Mouse (Mus musculus) CH12.LX (cell line): ENCODE measurements around the gene P4hb. TPM values are rescaled to one million over a fixed set of nuclear protein-coding genes. Genes with fewer than 3 reads are reported as not detected.

ENCODE experiments used
- DNase-seq: peaks from one replicate; pipeline ENCODE4 v3.0.0-alpha.2; 2013; ENCODE audit errors: extremely low read depth
- H3K27ac ChIP-seq: 2 replicates; pipeline ENCODE4 v1.5.1; 2012; ENCODE audit warnings: low read depth, mild to moderate bottlenecking, control low read depth, moderate library complexity; ENCODE audit not compliant: insufficient read depth
- H3K27me3 ChIP-seq: replicated peaks from 2 replicates; pipeline ENCODE3; 2012; ENCODE audit warnings: inconsistent platforms
- H3K36me3 ChIP-seq, 2 experiments: replicated peaks in 1 of 2; 2 replicates each; pipeline versions ENCODE3 to v1.6.1; 2012; ENCODE audit warnings: inconsistent platforms in 1 of 2, low read length in 1 of 2, mild to moderate bottlenecking in 1 of 2, mixed read lengths in 1 of 2, moderate library complexity in 1 of 2; ENCODE audit not compliant: control insufficient read depth in 1 of 2, insufficient read depth in 1 of 2
- H3K4me1 ChIP-seq, 2 experiments: 2 replicates each; pipeline ENCODE4 v1.6.1; 2012; ENCODE audit warnings: inconsistent platforms in 1 of 2, moderate library complexity in 1 of 2; ENCODE audit not compliant: insufficient read depth in 2 of 2, control insufficient read depth in 1 of 2
- H3K4me2 ChIP-seq: 2 replicates; pipeline ENCODE4 v1.6.1; 2012; ENCODE audit warnings: low read depth, mild to moderate bottlenecking, control low read depth; ENCODE audit not compliant: poor library complexity, insufficient read depth, severe bottlenecking
- H3K4me3 ChIP-seq, 3 experiments: fragments of 150-350 bp in 1 of 3; sonication (generic) in 1 of 3; replicated peaks in 1 of 3; 2 replicates each; pipeline versions ENCODE3 to v1.5.1; 2011 to 2012; ENCODE audit warnings: low read depth in 2 of 3, low read length in 2 of 3, mild to moderate bottlenecking in 2 of 3, moderate library complexity in 2 of 3, control low read depth in 1 of 3, improper control_type of control experiment in 1 of 3, inconsistent platforms in 1 of 3, mixed read lengths in 1 of 3; ENCODE audit not compliant: poor library complexity in 1 of 3
- H3K79me2 ChIP-seq: replicated peaks from 2 replicates; pipeline ENCODE4 v1.6.1; 2012; ENCODE audit warnings: mild to moderate bottlenecking, moderate library complexity; ENCODE audit not compliant: control insufficient read depth, poor library complexity, insufficient read depth, severe bottlenecking; ENCODE audit errors: extremely low read depth
- H3K9ac ChIP-seq: 2 replicates; pipeline ENCODE4 v1.6.1; 2012; ENCODE audit warnings: low read depth, mild to moderate bottlenecking, control low read depth, moderate library complexity; ENCODE audit not compliant: insufficient read depth
- H3K9me3 ChIP-seq: replicated peaks from 2 replicates; pipeline ENCODE3; 2012; ENCODE audit warnings: low read length, inconsistent platforms, mixed read lengths
- CHD2 ChIP-seq: IDR thresholded peaks from 2 replicates; pipeline ENCODE4 v1.6.1; 2011; ENCODE audit warnings: low read length, improper control_type of control experiment
- CTCF ChIP-seq, 2 experiments: IDR thresholded peaks in 1 of 2; conservative IDR thresholded peaks in 1 of 2; 2 replicates each; pipeline ENCODE4 v1.5.1; 2011 to 2012; ENCODE audit warnings: low read depth in 2 of 2, low read length in 2 of 2, improper control_type of control experiment in 1 of 2, inconsistent platforms in 1 of 2, mild to moderate bottlenecking in 1 of 2, moderate library complexity in 1 of 2
- E2F4 ChIP-seq: IDR thresholded peaks from 2 replicates; pipeline ENCODE4 v1.6.1; 2011; ENCODE audit warnings: low read depth, low read length, improper control_type of control experiment; ENCODE audit not compliant: insufficient replicate concordance
- ELF1 ChIP-seq: IDR thresholded peaks from 2 replicates; pipeline ENCODE4 v1.6.1; 2014; ENCODE audit warnings: low read depth, mild to moderate bottlenecking, inconsistent platforms, low read length, improper control_type of control experiment
- IRF4 ChIP-seq: IDR thresholded peaks from 2 replicates; pipeline ENCODE4 v1.6.1; 2014; ENCODE audit warnings: low read depth, mild to moderate bottlenecking, inconsistent platforms, low read length, improper control_type of control experiment
- MAFK ChIP-seq: IDR thresholded peaks from 2 replicates; pipeline ENCODE4 v1.6.1; 2011; ENCODE audit warnings: low read length, improper control_type of control experiment; ENCODE audit not compliant: insufficient replicate concordance
- PAX5 ChIP-seq: IDR thresholded peaks from 2 replicates; pipeline ENCODE4 v1.6.1; 2012; ENCODE audit warnings: low read length, inconsistent platforms, mixed read lengths
- POLR2A ChIP-seq: IDR thresholded peaks from 2 replicates; pipeline ENCODE4 v1.6.1; 2011; ENCODE audit warnings: low read depth, mild to moderate bottlenecking, improper control_type of control experiment, low read length
- RAD21 ChIP-seq: IDR thresholded peaks from 2 replicates; pipeline ENCODE4 v1.6.1; 2011; ENCODE audit warnings: low read depth, mild to moderate bottlenecking, low read length, improper control_type of control experiment, moderate library complexity
- SMC3 ChIP-seq: IDR thresholded peaks from 2 replicates; pipeline ENCODE4 v1.6.1; 2011; ENCODE audit warnings: low read depth, low read length, improper control_type of control experiment
- dilution Hi-C: fragments of 300-500 bp; cut with MboI; formaldehyde crosslinking; loops from 2 replicates; pipeline ENCODE4 v1.14.3; 2020; ENCODE audit warnings: low sequenced_read_pairs; ENCODE audit not compliant: extremely low pct_unique_long_range_greater_than_20kb, extremely low pct_ligation_motif_present
- in situ Hi-C: fragments of 300-500 bp; cut with MboI; formaldehyde crosslinking; loops from 3 replicates; pipeline ENCODE4 v1.14.3; 2019; ENCODE audit warnings: low sequenced_read_pairs, low pct_ligation_motif_present, low pct_unique_long_range_greater_than_20kb, mixed read lengths
- polyA plus RNA-seq: library from polyadenylated mRNA; unstranded; fragments of >175 nt; gene quantifications from 2 replicates; pipeline ENCODE4 v1.2.1, GENCODE M21; 2012; ENCODE audit warnings: low read depth; ENCODE audit not compliant: insufficient read length
- total RNA-seq, 2 experiments: library from RNA; depleted of rRNA; stranded (reverse); fragments of 300-350 nt in 1 of 2; fragments of >200 nt in 1 of 2; gene quantifications; 2 replicates each; pipeline ENCODE4 v1.2.3; 2012 to 2014

The P4hb gene
- total and polyA plus RNA-seq, 3 experiments: 486 to 644 (median 531) TPM

GRCm38 (mm10) chr11:120545964-120546363 is 27.1 kb downstream of the P4hb start:
- Histone ChIP-seq H3K9ac (no peak overlapping the region), H3K4me3 (no peak overlapping the region), H3K36me3 (peaks cover 29 to 68% of the 10 kb centered on the region in 2 experiments), H3K79me2 (no peaks in the 10 kb centered on the region), H3K4me2 (no peak overlapping the region), H3K9me3 (no peaks in the 10 kb centered on the region), H3K27ac (no peak overlapping the region), H3K4me1 (peaks cover 11 to 28% of the 10 kb centered on the region in 2 experiments), H3K27me3 (no peaks in the 10 kb centered on the region)
- TF ChIP-seq CHD2: no peak
- in situ Hi-C loops (no loop called here), dilution Hi-C loops (no loop called here)
- DNase-seq: no peak

GRCm38 (mm10) chr11:120542376-120542775 is 30.7 kb downstream of the P4hb start:
- TF ChIP-seq ELF1 (no peak), E2F4 (no peak), POLR2A (no peak), PAX5 (no peak)
- H3K4me1 ChIP-seq: peaks cover 16 to 26% of the 10 kb centered on the region in 2 experiments
- dilution Hi-C loops (no loop called here), in situ Hi-C loops (no loop called here)
- no peak overlapping the region for H3K27ac ChIP-seq
- no peaks in the 10 kb centered on the region for H3K9me3 ChIP-seq
- H3K27me3 ChIP-seq: no peaks in the 10 kb centered on the region
- DNase-seq: no peak
- H3K4me3 ChIP-seq: no peak overlapping the region
- no peaks in the 10 kb centered on the region for H3K79me2 ChIP-seq
- peaks cover 29 to 59% of the 10 kb centered on the region in 2 experiments for H3K36me3 ChIP-seq
- H3K4me2 ChIP-seq: no peak overlapping the region
- no peak overlapping the region for H3K9ac ChIP-seq

GRCm38 (mm10) chr11:120541907-120542306 is 31.1 kb downstream of the P4hb start:
- H3K36me3 ChIP-seq: peaks cover 29 to 57% of the 10 kb centered on the region in 2 experiments
- in situ Hi-C loops (no loop called here), dilution Hi-C loops (no loop called here)

More at GRCm38 (mm10) chr11:120541907-120542306, 31.1 kb downstream of the P4hb start:
- Histone ChIP-seq H3K79me2 (no peaks in the 10 kb centered on the region), H3K27me3 (no peaks in the 10 kb centered on the region), H3K9ac (no peak overlapping the region), H3K4me2 (no peak overlapping the region), H3K9me3 (no peaks in the 10 kb centered on the region), H3K4me1 (peaks cover 16 to 24% of the 10 kb centered on the region in 2 experiments), H3K4me3 (no peak overlapping the region), H3K27ac (no peak overlapping the region)
- DNase-seq: no peak
- TF ChIP-seq CTCF (conservative IDR thresholded peaks at IDR 0.05 in 1 of 2, IDR thresholded peaks at IDR 0.05 in 1 of 2; ENCODE audit: low read depth in 2 of 2, low read length in 2 of 2) (peak in 1 of 2 experiments; percentile 68; a peak in 2 of 4 replicates), SMC3 (peak; percentile 45), PAX5 (no peak), RAD21 (peak; percentile 67), MAFK (no peak), IRF4 (peak; percentile 16; the same call in 1 of the 2 replicates)
